Mouse (Mus musculus) stomach, adult 2 months (tissue): Measurements from ENCODE around the gene Gm42517. TPM values are rescaled to one million over a fixed set of nuclear protein-coding genes. Genes with fewer than 3 reads are reported as not detected.

Source experiments
- polyA plus RNA-seq: library from polyadenylated mRNA; depleted of rRNA; stranded (reverse); fragments of >200 nt; gene quantifications from 2 replicates; pipeline ENCODE4 v1.2.3, GENCODE M21; 2012; rRNA removed

Gm42517 gene
- polyA plus RNA-seq: 0.87 and 1.1 TPM in 2 replicates

GRCm38 (mm10) chr5:108367871-108368332 lies at the start of gene Gm42517:
Gene Gm42517 (minus strand): TSS chr5:108367922.

DNA sequence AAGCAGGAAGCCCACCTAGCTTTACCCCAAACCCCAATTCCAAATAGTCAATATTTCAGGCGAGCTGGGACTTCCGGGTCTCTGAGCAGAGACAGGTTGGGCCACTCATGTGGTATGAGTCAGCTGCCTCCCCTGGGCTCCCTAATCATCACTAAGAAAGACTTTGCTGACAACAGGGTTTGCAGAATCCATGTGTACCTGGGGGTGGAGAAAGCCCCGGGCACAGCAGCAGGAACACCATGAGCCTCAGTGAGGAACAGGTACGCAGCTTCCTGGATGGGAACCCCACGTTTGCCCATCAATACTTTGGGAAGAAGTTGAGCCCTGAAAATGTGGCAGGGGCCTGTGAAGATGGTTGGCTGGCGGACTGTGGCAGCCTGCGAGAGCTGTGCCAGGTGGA lies 20.5 kb upstream of the Gm42517 start, which contains the start of gene Pde6b:
Pde6b (plus strand) TSS at position 191 of the 400 bp plus-strand sequence.

Other genes starting within 250 kb of the Gm42517 start
- 67.3 and 72.9 TPM in 2 replicates for gene Tmed5, start 235.3 kb downstream of the Gm42517 start, polyA plus RNA-seq
- not detected in 2 replicates for gene Ccdc18, start 235.0 kb downstream of the Gm42517 start, polyA plus RNA-seq
- 7.7 and 9.8 TPM in 2 replicates for gene Dr1, start 99.0 kb downstream of the Gm42517 start, polyA plus RNA-seq
- 2.2 and 2.9 TPM in 2 replicates for gene Pigg, start 55.3 kb downstream of the Gm42517 start, polyA plus RNA-seq
- not detected in 2 replicates for gene Pde6b, start 20.5 kb upstream of the Gm42517 start, polyA plus RNA-seq
- 23.2 and 25.8 TPM in 2 replicates for gene Atp5k, start 66.5 kb upstream of the Gm42517 start, polyA plus RNA-seq
- gene Mfsd7a, start 81.0 kb upstream of the Gm42517 start, polyA plus RNA-seq: 14.7 and 20.7 TPM in 2 replicates
- gene Pcgf3, start 93.3 kb upstream of the Gm42517 start, polyA plus RNA-seq: 4.5 and 6.3 TPM in 2 replicates
- gene Cplx1, start 182.1 kb upstream of the Gm42517 start, polyA plus RNA-seq: 0.22 and 0.42 TPM in 2 replicates